Mouse (Mus musculus) layer of hippocampus, postnatal 10 days (tissue): ENCODE results near the gene Armh3. TPM values are rescaled to one million over a fixed set of nuclear protein-coding genes. Genes with fewer than 3 reads are reported as not detected.

Experiments used
- DNase-seq, 2 experiments: peaks; one replicate each; pipeline ENCODE4 v3.0.0; 2021; ENCODE audit warnings: low spot score in 2 of 2
- total RNA-seq, 2 experiments: library from RNA; stranded (reverse); gene quantifications; 2 replicates each; pipeline ENCODE4 v1.2.3; 2021

Armh3 gene
- total RNA-seq, 2 experiments from 2014 or later = 21.5 to 26.0 TPM

GRCm38 (mm10) chr19:45913036-45913435 lies 85.3 kb downstream of the Armh3 start:
- no peak for DNase-seq

GRCm38 (mm10) chr19:45912376-45912775 lies 85.9 kb downstream of the Armh3 start:
- no peak for DNase-seq

GRCm38 (mm10) chr19:45911236-45912025 lies 86.9 kb downstream of the Armh3 start:
- no peak for DNase-seq

DNA sequence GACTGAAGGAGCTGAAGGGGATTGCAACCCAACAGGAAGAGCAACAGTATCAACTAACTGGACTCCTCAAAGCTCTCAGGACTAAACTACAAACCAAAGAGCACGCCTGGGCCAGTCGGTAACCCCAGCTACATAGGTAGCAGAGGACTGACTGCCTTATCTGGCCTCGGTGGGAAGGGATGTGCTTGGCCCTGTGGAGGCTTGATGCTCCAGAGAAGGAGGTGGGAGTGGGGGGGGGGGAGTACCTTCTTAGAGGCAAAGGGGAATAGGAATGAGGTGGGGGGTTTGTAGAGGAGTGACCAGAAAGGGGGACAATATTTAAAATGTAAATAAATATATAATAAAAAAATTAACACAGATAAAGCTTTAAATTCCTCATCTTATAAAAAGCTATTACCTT lies 90.0 kb downstream of the Armh3 start:
- DNase-seq = no peak

DNA sequence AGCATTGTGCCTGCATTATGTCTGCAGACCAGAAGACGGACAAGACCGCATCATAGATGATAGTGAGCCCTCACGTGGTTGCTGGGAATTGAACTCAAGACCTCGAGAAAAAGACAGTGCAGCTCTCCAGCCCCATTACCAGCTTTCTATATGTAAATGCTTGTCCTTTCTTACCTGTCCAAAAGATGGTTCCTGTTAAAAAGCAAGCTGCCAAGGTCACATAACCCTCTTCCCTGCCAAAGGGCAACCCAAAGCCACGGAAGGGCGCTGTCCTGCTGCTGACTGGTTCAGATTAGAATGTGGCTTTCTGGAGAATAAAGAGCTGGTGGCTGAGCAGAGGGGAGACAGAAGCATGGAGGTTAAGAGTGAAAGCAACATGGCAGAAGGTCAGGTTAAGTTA lies 90.9 kb downstream of the Armh3 start:
- no peak for DNase-seq

- no peak for DNase-seq
These were observed 94.4 kb downstream of the Armh3 start for GRCm38 (mm10) chr19:45903861-45904260.

DNA sequence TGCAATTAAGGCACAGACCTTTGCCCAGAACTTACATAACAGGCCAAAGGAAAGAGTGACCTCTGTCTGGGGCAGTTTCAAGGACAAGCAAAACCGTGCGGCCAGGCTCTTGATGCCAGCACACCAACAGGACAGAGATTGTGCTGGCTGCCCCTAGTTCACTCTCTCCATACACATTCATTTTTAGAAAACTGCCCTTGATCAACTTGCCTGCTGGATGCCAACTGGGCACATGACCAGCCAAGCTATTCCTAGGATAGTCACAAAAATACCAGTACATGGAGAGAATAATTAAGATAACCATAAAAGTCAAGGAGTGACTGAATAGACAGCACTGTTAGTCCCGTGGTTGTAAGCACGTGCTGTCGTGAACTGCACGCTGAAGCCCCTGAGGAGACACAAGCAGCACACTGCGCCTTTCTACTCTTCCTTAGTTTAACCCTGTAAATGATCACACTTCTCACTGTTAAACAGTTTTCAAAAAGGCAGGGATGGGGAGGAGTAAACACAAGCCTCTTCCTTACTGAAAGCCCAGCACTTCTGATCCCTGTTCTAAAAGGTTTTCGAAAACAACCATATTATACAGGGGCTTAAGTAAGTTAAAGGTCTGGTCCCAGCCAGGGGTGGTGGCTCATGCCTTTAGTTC lies 95.8 kb downstream of the Armh3 start:
- DNase-seq = no peak

GRCm38 (mm10) chr19:45900836-45901235 lies 97.5 kb downstream of the Armh3 start:
- no peak for DNase-seq

GRCm38 (mm10) chr19:45895726-45896125 lies 102.6 kb downstream of the Armh3 start:
- DNase-seq = no peak

DNA sequence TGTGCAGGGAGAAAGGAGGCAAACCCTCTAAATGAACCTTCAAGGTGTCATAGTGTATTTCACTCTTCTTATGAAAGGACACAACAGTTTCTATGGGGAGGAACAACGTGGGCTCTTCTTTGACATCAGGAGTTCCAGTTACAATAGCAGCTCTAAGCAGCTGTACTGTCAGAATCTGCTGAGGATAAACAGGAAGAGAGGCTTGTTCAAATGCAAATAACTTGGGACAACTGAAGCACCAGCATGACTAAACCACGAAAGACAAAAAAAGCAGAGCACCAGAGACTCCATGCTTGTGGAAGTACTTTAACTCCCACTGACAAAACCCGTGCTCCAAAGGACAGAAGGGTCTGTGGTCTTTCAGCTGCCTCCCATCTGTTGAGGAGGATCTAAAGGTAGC lies 116.2 kb downstream of the Armh3 start:
- DNase-seq = no peak

- DNase-seq = no peak
These were observed 125.0 kb downstream of the Armh3 start for GRCm38 (mm10) chr19:45873320-45873719.

- no peak for DNase-seq
These were observed 142.9 kb downstream of the Armh3 start for GRCm38 (mm10) chr19:45855284-45855920.

GRCm38 (mm10) chr19:45854521-45854920 lies 143.8 kb downstream of the Armh3 start:
- no peak for DNase-seq

GRCm38 (mm10) chr19:45847733-45848093 lies 150.6 kb downstream of the Armh3 start:
- no peak for DNase-seq

DNA sequence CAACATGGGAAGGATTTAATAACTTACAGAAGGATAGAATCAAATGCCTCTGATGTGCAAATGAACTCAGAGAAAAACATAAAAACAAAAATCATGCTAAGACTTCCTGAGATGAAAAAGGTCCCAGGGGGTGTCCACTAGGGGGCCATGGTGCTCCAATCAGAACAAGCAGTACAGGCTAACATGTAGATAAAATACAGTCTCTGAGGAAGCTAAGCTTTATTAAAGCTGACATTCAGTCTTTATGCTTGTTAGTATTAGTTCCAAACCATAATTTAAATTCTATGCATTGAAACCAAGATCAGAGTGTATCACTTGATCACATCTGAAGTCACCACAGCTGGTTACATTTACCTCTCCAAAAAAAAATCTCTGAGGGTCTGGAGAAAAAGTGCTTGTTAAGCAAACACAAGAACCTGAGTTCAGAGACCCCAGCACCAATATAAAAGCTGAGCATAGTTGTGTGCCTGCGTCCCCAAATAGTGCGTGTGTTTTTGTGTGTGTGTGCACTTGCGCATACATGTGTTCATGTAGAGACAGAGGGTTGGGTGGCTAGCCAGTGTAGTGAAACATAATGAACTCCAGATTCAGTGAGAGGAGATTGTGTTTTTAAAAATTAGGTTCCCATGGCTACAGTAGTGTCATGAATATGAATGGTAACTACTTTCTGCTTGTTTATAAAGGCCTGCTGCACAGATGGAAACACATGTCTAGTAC lies 151.1 kb downstream of the Armh3 start:
- peak in 1 of 2 experiments; percentile 49 for DNase-seq

DNA sequence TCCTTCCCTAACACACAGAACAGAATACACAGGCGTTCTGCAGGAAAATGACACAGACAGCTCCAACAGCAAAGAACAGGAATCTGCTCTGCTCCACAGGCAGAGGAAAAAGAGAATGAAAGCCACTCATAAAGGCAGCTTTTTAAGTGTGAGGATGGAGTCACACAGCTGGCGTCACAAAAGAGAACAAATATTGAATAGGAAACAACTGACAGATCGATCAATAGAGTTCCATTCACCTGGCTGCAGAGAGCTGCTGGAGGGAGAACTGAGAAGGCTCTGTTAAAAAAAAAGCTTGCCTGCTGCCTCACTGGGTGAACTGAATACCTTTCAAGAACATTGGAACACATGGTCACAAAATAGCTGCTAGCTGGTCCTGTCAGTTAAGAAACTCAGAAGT lies 154.1 kb downstream of the Armh3 start:
- DNase-seq = peak in 1 of 2 experiments; percentile 24

GRCm38 (mm10) chr19:45843424-45843823 lies 154.9 kb downstream of the Armh3 start:
- DNase-seq = peak in 1 of 2 experiments; percentile 21

DNA sequence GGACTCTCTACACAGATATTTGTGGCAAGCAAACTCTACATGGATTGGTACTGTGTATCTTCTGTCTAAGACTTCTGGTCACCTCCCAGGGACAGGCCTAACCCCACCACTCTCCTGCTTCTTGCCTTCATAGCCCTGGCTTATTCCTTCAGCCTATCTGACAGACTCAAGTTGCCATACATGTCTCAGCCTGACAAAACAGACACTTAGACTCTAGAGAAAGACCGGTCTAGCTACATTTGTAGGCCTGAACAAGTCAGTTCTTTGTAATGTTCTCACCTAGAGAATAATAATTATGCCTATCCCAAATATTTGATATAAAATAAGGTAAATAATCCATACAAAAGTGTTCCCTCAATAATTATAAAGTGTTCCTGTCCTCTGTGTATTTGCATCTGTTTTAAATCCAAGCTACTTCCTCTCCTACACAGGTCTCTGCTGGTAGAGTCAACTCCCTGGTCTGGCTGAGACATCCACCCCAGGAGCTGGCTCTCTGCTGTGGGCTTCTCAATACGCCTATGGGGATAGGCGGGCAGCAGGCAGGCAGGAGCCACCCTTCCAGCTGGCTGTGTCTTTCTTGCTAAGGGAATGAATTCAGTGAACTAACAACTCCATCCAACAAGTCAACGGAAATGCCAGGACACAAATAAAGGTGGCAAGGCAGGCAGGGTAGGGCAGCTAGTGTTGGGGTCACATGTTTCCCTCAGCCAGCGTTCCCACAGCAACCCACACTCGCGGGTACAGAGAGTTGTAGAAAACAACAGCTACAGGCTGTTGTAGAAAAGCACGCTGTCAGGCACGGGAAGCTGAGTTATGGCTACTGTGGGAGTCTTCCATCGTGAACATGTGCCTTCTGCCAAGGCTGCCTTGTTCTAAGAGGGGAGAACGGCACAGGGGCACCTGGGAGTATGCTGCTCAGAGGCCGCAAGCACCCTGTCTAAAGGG lies 161.0 kb downstream of the Armh3 start:
- no peak for DNase-seq

DNA sequence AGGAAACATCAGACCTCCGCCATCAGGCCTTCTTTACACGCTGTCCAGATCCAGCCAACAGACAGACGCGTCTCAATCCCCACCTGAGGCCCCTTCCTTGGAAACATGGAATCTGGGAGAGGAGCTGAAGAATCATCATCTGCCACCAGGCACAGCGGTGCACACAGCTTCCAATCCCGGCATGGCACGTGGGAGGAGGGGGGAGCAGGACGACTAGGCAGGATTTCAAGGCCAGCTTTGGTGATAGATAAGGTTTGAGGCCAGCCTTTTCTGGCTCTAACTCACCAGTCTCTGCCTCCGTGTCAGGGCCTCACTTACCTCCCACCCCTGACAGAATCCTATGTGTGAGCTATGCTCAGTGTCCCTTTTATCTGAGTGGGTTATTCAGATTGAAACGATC lies 162.8 kb downstream of the Armh3 start:
- DNase-seq = no peak

DNA sequence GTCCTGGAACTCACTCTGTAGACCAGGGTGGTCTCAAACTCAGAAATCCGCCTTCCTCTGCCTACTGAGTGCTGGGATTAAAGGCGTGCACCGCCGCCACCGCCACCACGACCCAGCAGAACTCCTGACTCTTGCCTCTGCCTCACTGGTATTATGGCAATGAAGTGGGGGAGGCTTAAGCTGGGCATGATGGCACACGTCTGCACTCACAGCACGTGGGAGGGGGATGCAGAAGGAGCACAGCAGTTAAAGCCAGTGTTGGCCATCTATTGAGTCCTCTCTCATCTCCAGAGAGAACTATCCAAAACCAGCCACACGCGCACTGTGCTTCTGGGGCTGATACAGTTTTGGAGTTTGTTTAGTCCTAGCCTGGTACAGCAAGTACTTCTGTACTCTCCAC lies 164.6 kb downstream of the Armh3 start:
- DNase-seq = no peak

DNA sequence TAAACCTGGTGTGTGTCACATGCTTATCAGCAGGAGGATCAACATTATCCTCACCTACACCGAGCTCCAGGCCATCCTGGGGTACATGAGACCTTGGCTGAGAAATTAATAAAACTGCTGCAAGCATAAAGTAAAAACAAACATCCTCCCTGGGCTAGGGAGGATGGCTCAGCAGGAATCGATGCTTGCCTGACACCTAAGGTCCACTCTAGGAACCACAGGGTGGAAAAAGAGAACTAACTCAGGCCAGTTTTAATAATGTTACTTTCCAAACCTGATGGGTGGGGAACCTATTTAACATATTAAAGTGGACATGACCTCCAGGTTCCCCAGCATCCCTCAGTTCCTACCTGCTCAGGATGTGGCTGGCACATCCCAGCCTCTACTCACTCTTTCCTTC lies 167.6 kb downstream of the Armh3 start:
- no peak for DNase-seq
